Mouse (Mus musculus) liver, adult 2 months (tissue): ENCODE measurements around the gene Gm973.

Experiments
- CTCF ChIP-seq: fragments of 200-500 bp; IDR thresholded peaks from 2 replicates; pipeline ENCODE4 v1.5.1; 2011; ENCODE audit warnings: low read depth, low read length, control low read depth
- POLR2A ChIP-seq: fragments of 200-500 bp; IDR thresholded peaks from 2 replicates; pipeline ENCODE4 v1.6.1; 2011; ENCODE audit warnings: low read length, control low read depth; ENCODE audit not compliant: insufficient read depth; ENCODE audit errors: extremely low read depth

- no peak for TF ChIP-seq CTCF
- no peak for TF ChIP-seq POLR2A
Measured at GRCm38 (mm10) chr1:59668871-59669270, 152.8 kb downstream of the Gm973 start.
